Mouse (Mus musculus) lung, embryonic 16.5 days (tissue): ENCODE data around the gene Hes1. TPM values are rescaled to one million over a fixed set of nuclear protein-coding genes. Genes with fewer than 3 reads are reported as not detected.

Source experiments
- ATAC-seq: fragments of 200-750 bp; cut with Nextera tagmentation; 2 replicates; pipeline ENCODE4 v1.8.0; 2017; ENCODE audit warnings: low read depth, mild to moderate bottlenecking, moderate library complexity
- H3K27ac ChIP-seq: fragments of 300-500 bp; sonication (generic); 2 replicates; pipeline ENCODE4 v1.5.1; 2014; ENCODE audit warnings: mild to moderate bottlenecking, control low read depth, low read length
- H3K27me3 ChIP-seq: fragments of 300-500 bp; sonication (generic); 2 replicates; pipeline ENCODE4 v1.6.1; 2014; ENCODE audit warnings: low read depth, low read length, mixed read lengths; ENCODE audit not compliant: control insufficient read depth, insufficient read depth
- H3K36me3 ChIP-seq: fragments of 300-500 bp; sonication (generic); 2 replicates; pipeline ENCODE4 v1.6.1; 2014; ENCODE audit warnings: low read length; ENCODE audit not compliant: control insufficient read depth, insufficient read depth
- H3K4me1 ChIP-seq: fragments of 300-500 bp; sonication (generic); replicated peaks from 2 replicates; pipeline ENCODE4 v1.6.1; 2014; ENCODE audit warnings: low read length, mixed read lengths; ENCODE audit not compliant: control insufficient read depth, insufficient read depth
- H3K4me2 ChIP-seq: fragments of 300-500 bp; sonication (generic); 2 replicates; pipeline ENCODE4 v1.6.1; 2014; ENCODE audit warnings: low read depth, low read length, control low read depth
- H3K4me3 ChIP-seq: fragments of 300-500 bp; sonication (generic); 2 replicates; pipeline ENCODE4 v1.5.1; 2014; ENCODE audit warnings: mild to moderate bottlenecking, low read length, control low read depth
- H3K9ac ChIP-seq: fragments of 300-500 bp; sonication (generic); 2 replicates; pipeline ENCODE4 v1.6.1; 2014; ENCODE audit warnings: low read length, control low read depth
- H3K9me3 ChIP-seq: fragments of 300-500 bp; sonication (generic); 2 replicates; pipeline ENCODE4 v1.6.1; 2016; ENCODE audit warnings: low read length; ENCODE audit not compliant: control insufficient read depth
- WGBS: fragments of 180-500 bp; shearing (Covaris S2); extraction: QIAGEN DNeasy Blood & Tissue Kit; methylation state at CpG from one replicate; pipeline ENCODE4 v1.1.7; 2014; 5-methylcytosine and 5-hydroxymethylcytosine counted together
- polyA plus RNA-seq: library from polyadenylated mRNA; unstranded; fragments of >200 nt; fragmentation: Nextera tagmentation; extraction: Ambion mirVana; gene quantifications from 2 replicates; pipeline ENCODE4 v1.2.1, GENCODE M21; 2015

Gene Hes1
- polyA plus RNA-seq, 1 experiment from 2014 or later, result 40.7 TPM

DNA sequence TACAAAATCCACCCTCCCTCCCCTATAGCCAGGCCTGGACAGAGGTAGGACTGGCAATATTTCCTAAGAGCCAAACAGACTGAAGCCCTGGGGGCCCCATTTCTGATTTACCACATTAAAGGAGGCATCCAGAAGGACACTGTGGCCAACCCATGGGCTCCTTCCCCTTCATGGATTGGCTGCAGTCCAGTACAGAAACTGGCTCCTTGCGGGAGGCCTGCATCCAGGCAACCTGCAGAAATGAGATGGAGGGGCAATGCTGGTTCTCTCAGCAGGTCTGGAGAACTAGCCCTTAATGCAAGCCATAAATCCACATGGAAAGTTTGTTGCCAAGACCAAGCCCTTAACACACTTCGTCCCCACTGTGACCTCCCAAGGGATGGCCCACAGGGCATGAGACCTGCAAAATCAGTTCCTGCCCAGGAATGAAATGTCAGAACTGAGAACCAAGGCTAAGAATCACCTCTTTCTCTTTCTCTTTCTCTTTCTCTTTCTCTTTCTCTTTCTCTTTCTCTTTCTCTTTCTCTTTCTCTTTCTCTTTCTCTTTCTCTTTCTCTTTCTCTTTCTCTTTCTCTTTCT lies 31.8 kb upstream of the Hes1 start:
- Histone ChIP-seq H3K27me3 (no peaks in the 10 kb centered on the region), H3K9me3 (no peaks in the 10 kb centered on the region), H3K4me1 (peaks cover 12% of the 10 kb centered on the region), H3K27ac (no peak overlapping the region), H3K36me3 (no peaks in the 10 kb centered on the region), H3K4me3 (no peak overlapping the region), H3K9ac (no peak overlapping the region), H3K4me2 (no peak overlapping the region)
- WGBS, result 78% methylated on average over 2 of the region's 2 CpGs
- ATAC-seq, result no peak

DNA sequence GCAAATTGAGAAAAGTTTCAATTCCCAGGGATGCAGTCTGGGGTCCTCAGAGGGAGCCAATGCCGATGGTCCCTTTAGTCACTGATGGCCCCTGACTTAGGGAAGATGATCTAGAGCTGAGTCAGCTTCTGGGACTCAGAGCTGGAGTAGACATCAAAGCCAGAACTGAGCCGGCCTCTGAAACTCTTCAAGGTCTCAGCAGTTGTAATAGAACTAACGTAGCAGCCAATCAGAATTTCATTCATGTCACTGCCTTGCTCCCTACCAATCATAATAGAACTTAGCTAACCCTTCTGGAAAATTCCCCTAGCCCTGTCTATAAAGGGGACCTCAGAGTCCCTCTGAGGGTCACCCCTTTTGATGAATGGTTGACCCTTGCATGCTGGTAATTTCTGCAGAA lies 30.8 kb upstream of the Hes1 start:
- Histone ChIP-seq H3K4me1 (peaks cover 12% of the 10 kb centered on the region), H3K9ac (no peak overlapping the region), H3K4me3 (no peak overlapping the region), H3K36me3 (no peaks in the 10 kb centered on the region), H3K4me2 (no peak overlapping the region), H3K27ac (no peak overlapping the region), H3K27me3 (no peaks in the 10 kb centered on the region), H3K9me3 (no peaks in the 10 kb centered on the region)
- ATAC-seq, result no peak
- 80% methylated on average over 3 of the region's 3 CpGs for WGBS

DNA sequence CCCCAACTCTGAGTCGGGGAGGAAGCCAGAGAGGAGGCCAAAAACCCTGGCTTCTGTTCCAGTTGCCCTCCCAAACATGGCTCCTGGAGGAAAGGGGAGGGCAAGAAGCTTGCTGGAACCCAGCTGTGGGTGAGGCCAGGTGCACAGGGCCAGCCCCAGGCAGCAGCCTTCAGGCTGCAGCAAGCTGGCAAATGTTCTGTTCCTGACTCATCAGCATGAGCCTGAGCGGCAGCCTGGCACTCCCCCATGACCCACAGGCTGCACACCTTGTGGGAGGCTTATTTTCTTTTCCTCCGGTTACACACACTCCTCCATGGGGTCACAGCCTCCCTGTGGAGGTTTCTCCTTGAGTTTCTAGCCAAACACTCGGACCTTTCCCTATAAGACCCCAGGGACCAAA lies 30.2 kb upstream of the Hes1 start:
- Histone ChIP-seq H3K36me3 (no peaks in the 10 kb centered on the region), H3K27me3 (no peaks in the 10 kb centered on the region), H3K4me2 (no peak overlapping the region), H3K9ac (no peak overlapping the region), H3K27ac (0 out of 2 replicates have a peak overlapping the region, but pooled peaks have one; percentile 13), H3K4me1 (peaks cover 12% of the 10 kb centered on the region), H3K9me3 (no peaks in the 10 kb centered on the region), H3K4me3 (no peak overlapping the region)
- ATAC-seq, result no peak
- 42% methylated on average over 4 of the region's 4 CpGs for WGBS

DNA sequence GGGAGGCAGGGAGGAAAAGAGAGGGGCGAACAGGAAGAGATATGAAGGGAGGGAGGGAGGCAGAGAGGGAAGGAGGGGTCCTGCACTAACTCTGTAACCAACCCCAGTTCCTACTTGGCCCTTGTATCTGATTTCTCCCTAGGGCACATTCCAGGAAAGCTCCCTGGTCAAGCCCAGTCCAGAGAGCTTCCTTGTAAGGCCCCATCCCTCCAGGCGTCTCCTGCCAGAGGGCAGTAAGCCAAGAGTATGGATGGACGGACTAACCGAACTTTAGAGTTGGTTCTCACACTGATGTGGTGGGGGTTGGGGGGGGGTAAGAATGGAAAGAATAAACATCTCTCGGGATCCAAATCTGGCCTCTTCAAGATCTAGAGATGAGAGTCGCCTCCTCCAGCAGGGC lies 29.7 kb upstream of the Hes1 start:
- peak overlapping the region; percentile 13; the same call in 1 of the 2 replicates for H3K27ac ChIP-seq
- H3K9me3 ChIP-seq, result no peaks in the 10 kb centered on the region
- H3K27me3 ChIP-seq, result no peaks in the 10 kb centered on the region
- H3K4me1 ChIP-seq, result peaks cover 12% of the 10 kb centered on the region
- 21% methylated on average over 6 of the region's 6 CpGs for WGBS
- peak; percentile 58 for ATAC-seq
- no peak overlapping the region for H3K4me2 ChIP-seq
- no peak overlapping the region for H3K9ac ChIP-seq
- H3K4me3 ChIP-seq, result no peak overlapping the region
- H3K36me3 ChIP-seq, result no peaks in the 10 kb centered on the region

DNA sequence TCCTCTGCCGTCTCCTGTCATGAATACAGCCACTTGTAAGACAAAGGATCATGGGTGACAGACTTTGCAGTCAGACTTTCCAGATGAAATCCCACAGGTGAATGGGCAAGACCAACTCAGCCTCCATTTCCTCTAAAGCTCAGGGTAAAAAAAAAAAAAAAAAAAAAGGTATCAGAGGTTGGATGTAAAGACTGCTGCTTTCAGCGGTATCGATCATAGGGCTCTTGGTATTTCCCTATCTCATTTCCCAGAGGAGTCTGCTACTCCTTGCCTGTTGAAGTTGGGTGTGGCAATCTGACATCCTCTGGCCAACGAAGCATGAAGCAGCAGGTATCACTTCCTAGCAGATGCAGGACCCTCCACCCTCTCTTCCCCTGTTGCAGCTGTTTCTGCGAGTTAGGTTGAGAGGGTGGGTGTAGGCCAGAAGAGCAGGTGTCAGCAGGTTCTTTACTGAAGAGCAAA lies 29.2 kb upstream of the Hes1 start:
- H3K27me3 ChIP-seq, result no peaks in the 10 kb centered on the region
- H3K4me3 ChIP-seq, result no peak overlapping the region
- peak overlapping the region; percentile 2; the same call in 1 of the 2 replicates for H3K27ac ChIP-seq
- H3K4me1 ChIP-seq, result peaks cover 12% of the 10 kb centered on the region
- 55% methylated on average over 5 of the region's 5 CpGs for WGBS
- no peak for ATAC-seq
- no peaks in the 10 kb centered on the region for H3K9me3 ChIP-seq
- no peaks in the 10 kb centered on the region for H3K36me3 ChIP-seq
- H3K9ac ChIP-seq, result no peak overlapping the region
- no peak overlapping the region for H3K4me2 ChIP-seq

DNA sequence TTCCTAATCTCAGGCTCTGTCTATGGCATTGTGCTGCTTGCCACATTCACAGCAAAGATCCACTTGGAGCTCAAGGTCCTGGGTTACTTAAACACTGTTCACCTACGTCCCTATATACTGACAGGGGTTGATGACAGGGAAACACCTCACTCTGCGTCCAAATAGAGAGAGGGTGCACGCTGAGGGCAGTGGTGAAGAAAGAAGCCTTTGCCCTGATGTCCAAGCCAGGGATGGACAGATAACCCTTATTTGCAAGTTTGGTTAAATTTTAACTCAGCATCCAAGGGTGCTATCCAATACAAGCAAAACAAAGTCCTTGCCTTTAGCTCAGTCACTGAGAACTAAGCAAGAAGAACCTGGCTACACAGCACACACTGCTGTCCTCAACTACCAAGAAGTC lies 28.1 kb upstream of the Hes1 start:
- Histone ChIP-seq H3K4me2 (no peak overlapping the region), H3K9me3 (no peaks in the 10 kb centered on the region), H3K36me3 (no peaks in the 10 kb centered on the region), H3K27ac (no peak overlapping the region), H3K27me3 (no peaks in the 10 kb centered on the region), H3K4me3 (no peak overlapping the region), H3K9ac (no peak overlapping the region), H3K4me1 (peaks cover 12% of the 10 kb centered on the region)
- 78% methylated on average over 3 of the region's 3 CpGs for WGBS
- ATAC-seq, result no peak

DNA sequence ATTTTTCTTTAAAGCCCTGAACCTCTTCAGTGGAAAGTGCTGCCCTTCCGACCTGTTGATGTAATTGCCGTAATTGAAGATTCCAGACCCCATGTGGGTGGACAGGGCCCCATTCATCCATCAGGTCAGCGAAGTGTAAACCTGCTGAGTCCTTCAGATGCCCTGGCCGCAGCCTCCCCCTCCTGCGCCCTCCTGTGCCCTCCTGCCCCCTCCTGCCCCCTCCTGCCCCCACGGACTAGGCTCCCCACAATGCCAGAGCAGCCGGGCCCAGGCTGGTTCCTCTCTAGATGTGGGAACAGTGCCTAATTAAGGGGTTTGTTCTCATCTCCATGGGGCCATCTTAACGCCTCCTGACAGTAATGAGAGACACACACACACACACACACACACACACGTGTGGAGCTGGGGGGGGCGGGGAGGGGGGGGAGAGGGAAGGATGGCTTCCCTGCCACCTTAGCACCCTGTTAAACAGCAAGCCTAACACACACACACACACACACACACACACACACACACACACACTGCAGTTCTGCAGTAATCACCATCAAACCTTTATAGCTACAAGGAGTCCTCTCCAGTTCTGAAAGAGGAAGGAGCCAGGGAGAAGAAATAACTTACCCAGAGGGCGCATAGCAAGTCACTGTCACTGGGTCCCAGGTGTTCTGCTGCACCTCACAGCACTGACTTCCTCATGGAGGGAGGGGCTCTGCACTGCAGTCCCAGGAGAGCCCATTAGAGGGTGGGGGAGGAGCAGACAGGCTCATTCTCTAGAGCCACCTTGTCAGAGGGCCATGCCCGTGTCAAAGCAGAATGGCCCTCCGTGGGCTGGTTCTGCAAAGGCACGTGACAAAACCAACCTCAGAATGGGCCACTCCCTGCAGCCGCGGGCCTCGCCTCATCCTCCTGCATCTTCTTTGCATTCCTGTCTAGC lies 25.3 kb upstream of the Hes1 start:
- peak overlapping the region; percentile 34 for H3K4me2 ChIP-seq
- peak overlapping the region; percentile 8; the same call in 1 of the 2 replicates for H3K4me3 ChIP-seq
- peak overlapping the region; percentile 40 for H3K9ac ChIP-seq
- peak overlapping the region; percentile 82 for H3K27ac ChIP-seq
- no peaks in the 10 kb centered on the region for H3K9me3 ChIP-seq
- ATAC-seq, result peak; percentile 75
- no peaks in the 10 kb centered on the region for H3K27me3 ChIP-seq
- no peaks in the 10 kb centered on the region for H3K36me3 ChIP-seq
- peaks cover 9% of the 10 kb centered on the region for H3K4me1 ChIP-seq
- WGBS, result 30% methylated on average over 13 of the region's 17 CpGs

DNA sequence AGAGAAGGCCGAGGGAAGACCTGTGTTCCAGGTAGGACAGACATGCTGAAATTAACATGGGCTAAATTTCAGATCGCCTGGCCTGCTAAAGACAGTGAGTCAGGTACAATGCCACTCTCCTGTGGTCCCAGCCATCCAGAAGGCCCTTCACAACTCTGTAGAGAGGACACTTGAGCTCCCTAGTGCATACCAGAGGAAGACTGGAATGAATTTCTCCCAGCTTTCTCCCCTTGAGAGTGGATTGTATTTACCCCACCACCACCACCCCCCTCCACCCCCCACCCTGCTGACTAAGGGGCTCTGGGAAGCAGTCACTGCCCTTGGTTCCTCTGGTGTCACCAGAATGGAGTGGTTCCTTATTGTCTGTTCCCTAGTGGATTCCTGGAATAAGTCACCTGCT lies 24.3 kb upstream of the Hes1 start:
- Histone ChIP-seq H3K27ac (peak overlapping the region; percentile 82), H3K4me1 (peaks cover under 1% of the 10 kb centered on the region; the same call in 1 of the 2 replicates), H3K9ac (no peak overlapping the region), H3K27me3 (no peaks in the 10 kb centered on the region), H3K36me3 (no peaks in the 10 kb centered on the region), H3K9me3 (no peaks in the 10 kb centered on the region), H3K4me3 (no peak overlapping the region), H3K4me2 (no peak overlapping the region)
- ATAC-seq, result peak; percentile 91
- 48% methylated on average over 2 of the region's 2 CpGs for WGBS

DNA sequence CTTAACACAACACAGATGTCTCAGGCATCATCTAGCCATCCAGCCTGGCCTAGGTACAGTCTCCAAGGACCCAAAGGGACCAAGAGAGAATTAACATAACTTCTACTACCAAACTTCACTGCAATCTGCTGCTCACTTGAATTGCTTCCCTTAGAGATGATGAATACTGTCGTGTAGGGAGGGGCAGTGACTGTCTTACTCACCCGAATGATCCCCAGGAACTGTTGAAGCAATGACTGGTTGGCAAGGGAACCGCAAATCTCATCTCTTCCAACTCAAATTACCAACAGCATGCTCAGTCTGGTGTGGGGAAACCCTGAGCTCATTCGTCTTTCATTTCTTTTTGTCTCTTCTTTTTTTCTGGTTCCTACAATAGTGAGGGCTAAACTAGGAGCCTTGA lies 21.3 kb upstream of the Hes1 start:
- no peak for ATAC-seq
- no peak overlapping the region for H3K4me3 ChIP-seq
- H3K27me3 ChIP-seq, result no peaks in the 10 kb centered on the region
- 66% methylated on average over 4 of the region's 4 CpGs for WGBS
- no peaks in the 10 kb centered on the region for H3K4me1 ChIP-seq
- no peaks in the 10 kb centered on the region for H3K9me3 ChIP-seq
- no peak overlapping the region for H3K27ac ChIP-seq
- H3K9ac ChIP-seq, result no peak overlapping the region
- no peak overlapping the region for H3K4me2 ChIP-seq
- no peaks in the 10 kb centered on the region for H3K36me3 ChIP-seq
